Mouse (Mus musculus) thymus, adult 2 months (tissue): ENCODE results near the gene Phka2.

ENCODE experiments used
- CTCF ChIP-seq: fragments of 200-500 bp; IDR thresholded peaks from 2 replicates; pipeline ENCODE4 v1.5.1; 2012; ENCODE audit warnings: mild to moderate bottlenecking, control low read depth, low read length, moderate library complexity, borderline replicate concordance; ENCODE audit not compliant: control insufficient read depth, poor library complexity, insufficient read depth; ENCODE audit errors: extremely low read depth
- POLR2A ChIP-seq: fragments of 200-500 bp; IDR thresholded peaks from 2 replicates; pipeline ENCODE4 v1.6.1; 2012; ENCODE audit warnings: mild to moderate bottlenecking, low read length, control low read depth, moderate library complexity; ENCODE audit not compliant: control insufficient read depth, poor library complexity, insufficient read depth; ENCODE audit errors: extremely low read depth

DNA sequence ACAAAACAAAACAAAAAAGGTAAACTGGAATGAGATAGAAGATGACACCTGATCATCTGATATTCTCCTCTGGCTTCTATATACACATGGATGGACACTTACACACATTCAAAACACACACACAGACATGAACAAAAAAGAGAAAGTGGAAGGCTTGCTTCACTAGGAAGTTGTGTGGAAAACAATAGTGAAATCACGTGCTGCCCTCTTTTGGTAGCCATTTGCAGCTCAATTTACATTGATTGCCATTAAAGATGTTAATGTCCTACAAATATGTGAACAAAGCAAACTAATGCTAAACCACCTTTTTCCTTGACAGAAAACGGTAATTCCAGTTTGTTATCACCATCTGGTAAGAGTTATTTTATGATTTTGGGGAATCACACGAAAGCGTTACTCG is 46.3 kb upstream of the Phka2 start:
- TF ChIP-seq CTCF (no peak), POLR2A (no peak)
